Mouse (Mus musculus) erythroblast, embryonic 14.5 days (primary cell): Measurements from ENCODE around the gene Lmf2.

Experiments used
- GATA1 ChIP-seq: IDR thresholded peaks from 2 replicates; pipeline ENCODE4 v1.6.1; 2012; ENCODE audit warnings: low read length, inconsistent platforms, mixed read lengths
- TAL1 ChIP-seq: IDR thresholded peaks from 3 replicates; pipeline ENCODE4 v1.6.1; 2012; ENCODE audit warnings: low read length, inconsistent platforms, mixed read lengths

DNA sequence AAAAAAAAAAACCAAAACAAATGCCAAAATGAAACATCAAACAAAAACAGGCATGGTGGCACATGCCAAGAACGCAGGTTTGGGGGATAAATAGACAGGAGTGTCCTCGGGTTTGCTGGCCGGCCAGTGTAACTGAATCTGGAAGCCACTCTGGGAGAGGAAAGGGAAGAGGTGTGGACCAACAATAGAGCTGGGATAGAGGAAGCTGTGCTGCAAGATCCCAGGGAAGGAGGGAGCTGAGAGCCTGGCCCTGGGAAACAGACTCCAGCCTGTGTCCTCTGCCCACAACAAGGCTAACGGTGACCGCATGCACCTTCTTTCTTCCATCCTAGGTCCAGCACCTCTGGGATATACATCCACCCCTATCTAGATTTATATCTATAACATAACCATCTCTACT is 5.0 kb downstream of the Lmf2 start:
- TF ChIP-seq GATA1, result no peak
- no peak for TF ChIP-seq TAL1
